Mouse (Mus musculus) heart, embryonic 12.5 days (tissue): Measurements from ENCODE around the gene Eif2ak2. TPM values are rescaled to one million over a fixed set of nuclear protein-coding genes. Genes with fewer than 3 reads are reported as not detected.
A peak's percentile ranks its signal among the peaks of the same experiment; 100 is the strongest.

Source experiments
- ATAC-seq: fragments of 200-750 bp; cut with Nextera tagmentation; 2 replicates; pipeline ENCODE4 v1.8.0; 2017; ENCODE audit warnings: moderate TSS enrichment, moderate library complexity; ENCODE audit not compliant: insufficient number of reproducible peaks, low FRiP score
- H3K27ac ChIP-seq: fragments of 300-500 bp; sonication (generic); 2 replicates; pipeline ENCODE4 v1.5.1; 2016; ENCODE audit warnings: mild to moderate bottlenecking, moderate library complexity; ENCODE audit not compliant: poor library complexity, severe bottlenecking
- H3K27me3 ChIP-seq: fragments of 300-500 bp; sonication (generic); replicated peaks from 2 replicates; pipeline ENCODE4 v1.6.1; 2016; ENCODE audit warnings: mild to moderate bottlenecking, moderate library complexity
- H3K36me3 ChIP-seq: fragments of 300-500 bp; sonication (generic); 2 replicates; pipeline ENCODE4 v1.6.1; 2016; ENCODE audit warnings: mild to moderate bottlenecking, moderate library complexity
- H3K4me1 ChIP-seq: fragments of 300-500 bp; sonication (generic); replicated peaks from 2 replicates; pipeline ENCODE4 v1.6.1; 2016; ENCODE audit warnings: mild to moderate bottlenecking
- H3K4me2 ChIP-seq: fragments of 300-500 bp; sonication (generic); 2 replicates; pipeline ENCODE4 v1.6.1; 2016; ENCODE audit warnings: mild to moderate bottlenecking, moderate library complexity
- H3K4me3 ChIP-seq: fragments of 300-500 bp; sonication (generic); 2 replicates; pipeline ENCODE4 v1.5.1; 2016; ENCODE audit warnings: mild to moderate bottlenecking
- H3K9ac ChIP-seq: fragments of 300-500 bp; sonication (generic); 2 replicates; pipeline ENCODE4 v1.6.1; 2016; ENCODE audit warnings: mild to moderate bottlenecking, moderate library complexity
- H3K9me3 ChIP-seq: fragments of 300-500 bp; sonication (generic); replicated peaks from 2 replicates; pipeline ENCODE4 v1.6.1; 2016; ENCODE audit warnings: mild to moderate bottlenecking, moderate library complexity
- WGBS: fragments of 180-500 bp; shearing (Covaris S2); methylation state at CpG from one replicate; pipeline ENCODE4 v1.1.7; 2016; 5-methylcytosine and 5-hydroxymethylcytosine counted together
- polyA plus RNA-seq: library from polyadenylated mRNA; unstranded; fragments of >200 nt; fragmentation: Nextera tagmentation; extraction: Ambion mirVana; gene quantifications from 2 replicates; pipeline ENCODE4 v1.2.1, GENCODE M21; 2016

The Eif2ak2 gene
- 11.1 and 11.7 TPM in 2 replicates for polyA plus RNA-seq

GRCm38 (mm10) chr17:78882401-78883112, at the start of gene Eif2ak2:
Gene Eif2ak2, minus strand, starts transcription at chr17:78882573.
- no peaks in the 10 kb centered on the region for H3K9me3 ChIP-seq
- peak within 1 kb of the TSS; percentile 85 for H3K27ac ChIP-seq
- peak within 1 kb of the TSS; percentile 79 for H3K4me2 ChIP-seq
- H3K36me3 ChIP-seq, result peaks cover 13% of the 10 kb centered on the region
- peak; percentile 96 for ATAC-seq
- 1% methylated on average over 28 of the region's 28 CpGs for WGBS
- peak within 1 kb of the TSS; percentile 82 for H3K9ac ChIP-seq
- peaks cover 14% of the 10 kb centered on the region for H3K4me1 ChIP-seq
- H3K27me3 ChIP-seq, result no peaks in the 10 kb centered on the region
- H3K4me3 ChIP-seq, result peak within 1 kb of the TSS; percentile 69

GRCm38 (mm10) chr17:78917696-78918095, 35.3 kb upstream of the Eif2ak2 start:
- no peak for ATAC-seq
- Histone ChIP-seq H3K4me2 (peak overlapping the region; percentile 84), H3K36me3 (peaks cover 36% of the 10 kb centered on the region), H3K27me3 (no peaks in the 10 kb centered on the region), H3K9me3 (no peaks in the 10 kb centered on the region), H3K4me1 (peaks cover 6% of the 10 kb centered on the region), H3K4me3 (no peak overlapping the region), H3K9ac (peak overlapping the region; percentile 83), H3K27ac (no peak overlapping the region)
- 42% methylated on average over 6 of the region's 6 CpGs for WGBS

GRCm38 (mm10) chr17:78916899-78917298, 34.5 kb upstream of the Eif2ak2 start:
- ATAC-seq, result no peak
- peak overlapping the region; percentile 83 for H3K9ac ChIP-seq
- H3K4me1 ChIP-seq, result peaks cover 6% of the 10 kb centered on the region
- no peaks in the 10 kb centered on the region for H3K27me3 ChIP-seq
- peak overlapping the region; percentile 84 for H3K4me2 ChIP-seq
- peak overlapping the region; percentile 85 for H3K27ac ChIP-seq
- H3K9me3 ChIP-seq, result no peaks in the 10 kb centered on the region
- H3K4me3 ChIP-seq, result peak overlapping the region; percentile 76
- 2% methylated on average over 11 of the region's 11 CpGs for WGBS
- peaks cover 29% of the 10 kb centered on the region for H3K36me3 ChIP-seq

GRCm38 (mm10) chr17:78916369-78916813, 34.0 kb upstream of the Eif2ak2 start, which contains the start of gene Cebpzos:
Gene Cebpzos, plus strand, starts transcription at chr17:78916500.
- Histone ChIP-seq H3K27me3 (no peaks in the 10 kb centered on the region), H3K9me3 (no peaks in the 10 kb centered on the region), H3K27ac (peak within 1 kb of the TSS; percentile 85), H3K9ac (peak within 1 kb of the TSS; percentile 83), H3K4me3 (peak within 1 kb of the TSS; percentile 76), H3K36me3 (peaks cover 24% of the 10 kb centered on the region), H3K4me1 (peaks cover 6% of the 10 kb centered on the region), H3K4me2 (peak within 1 kb of the TSS; percentile 84)
- peak; percentile 93 for ATAC-seq
- 0% methylated on average over 37 of the region's 37 CpGs for WGBS

- ATAC-seq, result no peak
- Histone ChIP-seq H3K27me3 (no peaks in the 10 kb centered on the region), H3K4me2 (peak overlapping the region; percentile 84), H3K36me3 (peaks cover 19% of the 10 kb centered on the region), H3K9ac (peak overlapping the region; percentile 83; the same call in 1 of the 2 replicates), H3K4me3 (peak overlapping the region; percentile 76), H3K9me3 (no peaks in the 10 kb centered on the region), H3K27ac (peak overlapping the region; percentile 85; the same call in 1 of the 2 replicates), H3K4me1 (peaks cover 6% of the 10 kb centered on the region)
- 55% methylated on average over 6 of the region's 6 CpGs for WGBS
Measured at GRCm38 (mm10) chr17:78915772-78916171, 33.4 kb upstream of the Eif2ak2 start.

GRCm38 (mm10) chr17:78913921-78914320, 31.5 kb upstream of the Eif2ak2 start:
- H3K4me3 ChIP-seq, result no peak overlapping the region
- 72% methylated on average over 3 of the region's 3 CpGs for WGBS
- no peak overlapping the region for H3K9ac ChIP-seq
- H3K27me3 ChIP-seq, result no peaks in the 10 kb centered on the region
- ATAC-seq, result no peak
- no peak overlapping the region for H3K4me2 ChIP-seq
- peaks cover 6% of the 10 kb centered on the region; the same call in 1 of the 2 replicates for H3K36me3 ChIP-seq
- H3K9me3 ChIP-seq, result no peaks in the 10 kb centered on the region
- H3K4me1 ChIP-seq, result peaks cover 6% of the 10 kb centered on the region
- H3K27ac ChIP-seq, result no peak overlapping the region

- 0 out of 2 replicates have a peak overlapping the region, but pooled peaks have one; percentile 28 for H3K27ac ChIP-seq
- H3K9ac ChIP-seq, result no peak overlapping the region
- WGBS, result 13% methylated on average over 6 of the region's 6 CpGs
- H3K4me3 ChIP-seq, result peak overlapping the region; percentile 49
- no peaks in the 10 kb centered on the region for H3K36me3 ChIP-seq
- H3K9me3 ChIP-seq, result no peaks in the 10 kb centered on the region
- peaks cover 6% of the 10 kb centered on the region for H3K4me1 ChIP-seq
- H3K4me2 ChIP-seq, result peak overlapping the region; percentile 59
- no peak for ATAC-seq
- H3K27me3 ChIP-seq, result no peaks in the 10 kb centered on the region
Measured at GRCm38 (mm10) chr17:78912861-78913281, 30.5 kb upstream of the Eif2ak2 start.

GRCm38 (mm10) chr17:78909374-78909773, 27.0 kb upstream of the Eif2ak2 start:
- Histone ChIP-seq H3K9ac (no peak overlapping the region), H3K4me2 (no peak overlapping the region), H3K4me3 (no peak overlapping the region), H3K9me3 (no peaks in the 10 kb centered on the region), H3K4me1 (no peaks in the 10 kb centered on the region), H3K27ac (no peak overlapping the region), H3K27me3 (no peaks in the 10 kb centered on the region), H3K36me3 (no peaks in the 10 kb centered on the region)
- no peak for ATAC-seq
- 76% methylated on average over 2 of the region's 2 CpGs for WGBS

- Histone ChIP-seq H3K9ac (no peak within 1 kb of the TSS), H3K4me2 (no peak within 1 kb of the TSS), H3K9me3 (no peaks in the 10 kb centered on the region), H3K36me3 (no peaks in the 10 kb centered on the region), H3K4me3 (no peak within 1 kb of the TSS), H3K4me1 (no peaks in the 10 kb centered on the region), H3K27ac (no peak within 1 kb of the TSS), H3K27me3 (no peaks in the 10 kb centered on the region)
- WGBS, result 86% methylated on average over 5 of the region's 5 CpGs
- no peak for ATAC-seq
Measured at GRCm38 (mm10) chr17:78906892-78907291, 24.5 kb upstream of the Eif2ak2 start, which contains the start of gene Sult6b1. Gene Sult6b1, minus strand, starts transcription at chr17:78906992.

GRCm38 (mm10) chr17:78903158-78903557, 20.8 kb upstream of the Eif2ak2 start:
- H3K27me3 ChIP-seq, result no peaks in the 10 kb centered on the region
- H3K27ac ChIP-seq, result no peak overlapping the region
- ATAC-seq, result no peak
- no peak overlapping the region for H3K4me2 ChIP-seq
- H3K4me1 ChIP-seq, result no peaks in the 10 kb centered on the region
- H3K9me3 ChIP-seq, result 0 out of 2 replicates have a peak, but pooled peaks cover 4% of the 10 kb centered on the region
- no peaks in the 10 kb centered on the region for H3K36me3 ChIP-seq
- H3K9ac ChIP-seq, result no peak overlapping the region
- H3K4me3 ChIP-seq, result no peak overlapping the region
- WGBS, result 56% methylated on average over 2 of the region's 2 CpGs

GRCm38 (mm10) chr17:78895394-78895793, 13.0 kb upstream of the Eif2ak2 start:
- 29% methylated on average over 8 of the region's 8 CpGs for WGBS
- Histone ChIP-seq H3K9me3 (0 out of 2 replicates have a peak, but pooled peaks cover 4% of the 10 kb centered on the region), H3K27ac (no peak overlapping the region), H3K36me3 (no peaks in the 10 kb centered on the region), H3K27me3 (no peaks in the 10 kb centered on the region), H3K4me3 (0 out of 2 replicates have a peak overlapping the region, but pooled peaks have one; percentile 23), H3K4me2 (peak overlapping the region; percentile 60), H3K9ac (no peak overlapping the region), H3K4me1 (0 out of 2 replicates have a peak, but pooled peaks cover 4% of the 10 kb centered on the region)
- ATAC-seq, result 0 out of 2 replicates have a peak, but pooled peaks have one; percentile 22
